In genomic region chr16:31081125-31081664, GRCm38 (mm10) we compare ENCODE assay signal across 8 mouse cellular contexts. TPM values are rescaled to one million over a fixed set of nuclear protein-coding genes. Genes with fewer than 3 reads are reported as not detected.
DNase-seq lines count a peak whose midpoint lies in the region; ATAC-seq and TF ChIP-seq lines count a peak whose summit lies in the region.

Gene Xxylt1 (minus strand): TSS chr16:31081432.

- H3K4me2 ChIP-seq in heart, embryonic 15.5 days: peak within 1 kb of the TSS; percentile 100
- peak within 1 kb of the TSS; percentile 90 for H3K4me2 ChIP-seq in liver, embryonic 14.5 days (ENCODE audit: low read depth)
- peak within 1 kb of the TSS; percentile 96 for H3K4me2 ChIP-seq in neural tube, embryonic 11.5 days (ENCODE audit: low read depth)
- peak within 1 kb of the TSS; percentile 100 for H3K4me2 ChIP-seq in stomach, postnatal 0 days (replicated peaks; ENCODE audit: low read depth)

- TF ChIP-seq CTCF in liver, embryonic 14.5 days (IDR thresholded peaks at IDR 0.05; ENCODE audit: low read depth): no peak; the same call in 1 of the 2 replicates
- peak; percentile 47 for TF ChIP-seq CTCF in stomach, postnatal 0 days (IDR thresholded peaks at IDR 0.05; ENCODE audit: low read depth)

- H3K27ac ChIP-seq in forebrain, embryonic 10.5 days: peak within 1 kb of the TSS; percentile 93
- peak within 1 kb of the TSS; percentile 94 for H3K27ac ChIP-seq in heart, embryonic 15.5 days
- H3K27ac ChIP-seq in liver, embryonic 14.5 days: no peak within 1 kb of the TSS
- H3K27ac ChIP-seq in neural tube, embryonic 11.5 days (ENCODE audit: low read depth, low read length): peak within 1 kb of the TSS; percentile 57
- peak within 1 kb of the TSS; percentile 90 for H3K27ac ChIP-seq in stomach, postnatal 0 days (replicated peaks)

- no peaks in the 10 kb centered on the region for H3K9me3 ChIP-seq in forebrain, embryonic 10.5 days
- no peaks in the 10 kb centered on the region for H3K9me3 ChIP-seq in heart, embryonic 15.5 days (replicated peaks)
- H3K9me3 ChIP-seq in liver, embryonic 14.5 days (ENCODE audit: control insufficient read depth, low read length): no peaks in the 10 kb centered on the region
- H3K9me3 ChIP-seq in neural tube, embryonic 11.5 days (ENCODE audit: control insufficient read depth, low read length): no peaks in the 10 kb centered on the region
- H3K9me3 ChIP-seq in stomach, postnatal 0 days (ENCODE audit: control insufficient read depth, low read length): no peaks in the 10 kb centered on the region

- H3K9ac ChIP-seq in heart, embryonic 15.5 days: peak within 1 kb of the TSS; percentile 88
- peak within 1 kb of the TSS; percentile 52 for H3K9ac ChIP-seq in liver, embryonic 14.5 days (replicated peaks)
- peak within 1 kb of the TSS; percentile 76 for H3K9ac ChIP-seq in neural tube, embryonic 11.5 days (ENCODE audit: low read length)
- H3K9ac ChIP-seq in stomach, postnatal 0 days (ENCODE audit: low read length): peak within 1 kb of the TSS; percentile 72

- peaks cover 9% of the 10 kb centered on the region for H3K36me3 ChIP-seq in forebrain, embryonic 10.5 days (replicated peaks)
- no peaks in the 10 kb centered on the region for H3K36me3 ChIP-seq in heart, embryonic 15.5 days
- H3K36me3 ChIP-seq in liver, embryonic 14.5 days (replicated peaks; ENCODE audit: control insufficient read depth, insufficient read depth, low read depth): no peaks in the 10 kb centered on the region
- H3K36me3 ChIP-seq in neural tube, embryonic 11.5 days (ENCODE audit: control insufficient read depth, insufficient read depth, low read length): no peaks in the 10 kb centered on the region
- H3K36me3 ChIP-seq in stomach, postnatal 0 days (ENCODE audit: control insufficient read depth, insufficient read depth, low read length): no peaks in the 10 kb centered on the region

- H3K4me3 ChIP-seq in forebrain, embryonic 10.5 days: peak within 1 kb of the TSS; percentile 76
- H3K4me3 ChIP-seq in heart, embryonic 15.5 days: peak within 1 kb of the TSS; percentile 94
- peak within 1 kb of the TSS; percentile 60 to 67 for H3K4me3 ChIP-seq in liver, embryonic 14.5 days (ENCODE audit: insufficient read depth in 1 of 2, low read depth in 2 of 2, low read length in 2 of 2)
- peak within 1 kb of the TSS; percentile 75 for H3K4me3 ChIP-seq in neural tube, embryonic 11.5 days (ENCODE audit: low read depth, low read length)
- peak within 1 kb of the TSS; percentile 73 for H3K4me3 ChIP-seq in stomach, postnatal 0 days (ENCODE audit: low read depth, low read length)

- under 1% methylated on average over 54 of the region's 54 CpGs for WGBS in forebrain, embryonic 10.5 days
- under 1% methylated on average over 54 of the region's 54 CpGs for WGBS in heart, embryonic 15.5 days
- under 1% methylated on average over 51 of the region's 54 CpGs for WGBS in liver, embryonic 14.5 days (ENCODE audit: insufficient replicate concordance)
- under 1% methylated on average over 54 of the region's 54 CpGs for WGBS in neural tube, embryonic 11.5 days
- under 1% methylated on average over 54 of the region's 54 CpGs for WGBS in stomach, postnatal 0 days

- peak; percentile 97 for ATAC-seq in heart, embryonic 15.5 days (replicated peaks; ENCODE audit: insufficient number of reproducible peaks, insufficient read depth, low FRiP score, low read depth)
- peak; percentile 94 for ATAC-seq in liver, embryonic 14.5 days (ENCODE audit: insufficient read depth)
- ATAC-seq in neural tube, embryonic 11.5 days (ENCODE audit: insufficient read depth, low FRiP score, low TSS enrichment): peak; percentile 100
- peak; percentile 98 for ATAC-seq in stomach, postnatal 0 days (ENCODE audit: low FRiP score, low TSS enrichment)

- DNase-seq in CD8-positive naive resting alpha-beta T cell, adult 2 months (ENCODE audit: low read depth in 2 of 2, low spot score in 2 of 2): peak; percentile 90 to 91
- peak; percentile 85 for DNase-seq in c-Kit-positive CD71-negative TER-119-negative erythroid progenitor cells, embryonic 14.5 days (ENCODE audit: low read depth)
- DNase-seq in forebrain, embryonic 10.5 days (ENCODE audit: extremely low spot score, low spot score): peak; percentile 92
- peak; percentile 95 to 98 for DNase-seq in kidney, postnatal 25 days
- DNase-seq in liver, embryonic 14.5 days (ENCODE audit: low read depth in 3 of 3, low spot score in 3 of 3): peak; percentile 78 to 85 (median 79)
- DNase-seq in neural tube, embryonic 11.5 days (ENCODE audit: low spot score): peak; percentile 96
- DNase-seq in stomach, postnatal 0 days (ENCODE audit: low spot score): peak; percentile 93

- H3K27me3 ChIP-seq in forebrain, embryonic 10.5 days (ENCODE audit: poor library complexity, severe bottlenecking): no peaks in the 10 kb centered on the region
- no peaks in the 10 kb centered on the region for H3K27me3 ChIP-seq in heart, embryonic 15.5 days
- H3K27me3 ChIP-seq in liver, embryonic 14.5 days (ENCODE audit: control insufficient read depth, insufficient read depth, low read length): no peaks in the 10 kb centered on the region
- H3K27me3 ChIP-seq in neural tube, embryonic 11.5 days (ENCODE audit: control insufficient read depth, insufficient read depth, low read length): no peaks in the 10 kb centered on the region
- no peaks in the 10 kb centered on the region for H3K27me3 ChIP-seq in stomach, postnatal 0 days (ENCODE audit: control insufficient read depth, insufficient read depth, low read length)

- peaks cover 22% of the 10 kb centered on the region for H3K4me1 ChIP-seq in forebrain, embryonic 10.5 days
- H3K4me1 ChIP-seq in heart, embryonic 15.5 days (replicated peaks): peaks cover 15% of the 10 kb centered on the region
- peaks cover 2 to 11% of the 10 kb centered on the region in 2 experiments; a peak in 3 of 4 replicates for H3K4me1 ChIP-seq in liver, embryonic 14.5 days (replicated peaks; ENCODE audit: control insufficient read depth in 2 of 2, insufficient read depth in 2 of 2, low read length in 1 of 2)
- H3K4me1 ChIP-seq in neural tube, embryonic 11.5 days (ENCODE audit: control insufficient read depth, insufficient read depth, low read length): peaks cover 4% of the 10 kb centered on the region; the same call in 1 of the 2 replicates
- H3K4me1 ChIP-seq in stomach, postnatal 0 days (replicated peaks; ENCODE audit: control insufficient read depth, insufficient read depth): no peaks in the 10 kb centered on the region

- no peak for TF ChIP-seq EP300 in liver, embryonic 14.5 days (IDR thresholded peaks at IDR 0.05; ENCODE audit: low read depth)
- TF ChIP-seq EP300 in stomach, postnatal 0 days (optimal IDR thresholded peaks at IDR 0.05): no peak

RNA-seq across cellular contexts. Expression of gene Xxylt1, which starts in this region (rescaled TPM):
- 13.9 and 14.4 TPM in 2 replicates for polyA plus RNA-seq in forebrain, embryonic 10.5 days (2016; fragmentation: Nextera tagmentation; extraction: Ambion mirVana)
- polyA plus RNA-seq in heart, embryonic 15.5 days (2015; fragmentation: Nextera tagmentation; extraction: Ambion mirVana): 6.8 and 9.9 TPM in 2 replicates
- 1.5 and 1.8 TPM in 2 replicates for polyA plus RNA-seq in liver, embryonic 14.5 days (2012; rRNA removed)
- 1.8 and 2.1 TPM in 2 replicates for polyA plus RNA-seq in liver, embryonic 14.5 days (2014; fragmentation: Nextera tagmentation; extraction: Ambion mirVana)
- polyA plus RNA-seq in neural tube, embryonic 11.5 days (2014; fragmentation: Nextera tagmentation; extraction: Ambion mirVana): 13.4 and 15.1 TPM in 2 replicates
- 7.2 and 7.3 TPM in 2 replicates for polyA plus RNA-seq in stomach, postnatal 0 days (2015; fragmentation: Nextera tagmentation; extraction: Ambion mirVana)
